Mouse (Mus musculus) spleen, postnatal 36 days (tissue): ENCODE data around the gene Sh3tc1.

Source experiments
- DNase-seq, 2 experiments: peaks; one replicate each; pipeline ENCODE4 v3.0.0; 2022; ENCODE audit warnings: low spot score in 2 of 2, mixed read lengths in 1 of 2

Sh3tc1 gene

DNA sequence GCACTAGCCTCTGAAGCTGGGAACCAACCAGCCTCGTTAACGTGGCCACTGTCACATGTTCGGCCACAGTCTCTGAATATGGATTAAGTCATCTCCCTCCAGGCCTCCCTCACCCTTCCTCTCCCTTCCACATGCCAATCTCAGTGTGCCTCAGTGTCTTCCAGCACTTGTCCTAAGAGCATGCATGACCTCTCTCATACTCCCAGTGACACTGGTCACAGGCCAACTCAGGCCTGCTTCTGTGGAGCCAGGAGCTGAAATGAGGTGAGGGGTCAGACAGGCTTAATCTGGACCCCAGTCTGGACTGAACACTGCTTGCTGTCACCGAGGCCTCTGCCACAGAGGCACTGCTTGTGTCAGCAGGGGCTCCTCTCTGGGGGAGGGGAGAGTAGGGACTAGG is 53.5 kb downstream of the Sh3tc1 start:
- no peak for DNase-seq

DNA sequence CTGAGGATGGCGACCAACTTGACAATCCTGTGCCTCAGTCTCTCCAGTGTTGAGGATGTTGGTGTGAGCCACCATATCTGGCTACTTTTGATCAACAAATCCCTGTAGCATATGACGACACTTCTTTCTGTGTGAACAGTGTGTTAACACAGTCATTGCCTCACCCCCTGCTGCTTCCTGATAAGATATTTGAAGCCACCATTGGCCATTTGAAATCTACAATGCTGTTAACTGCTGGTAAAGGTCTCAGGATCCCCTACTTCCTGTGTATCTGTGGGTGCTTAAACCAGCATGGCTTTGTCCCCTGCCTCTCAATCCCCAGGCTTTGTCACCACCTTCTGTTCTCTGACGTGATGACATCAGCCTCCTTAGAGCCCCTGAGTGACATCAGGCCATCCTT is 54.7 kb downstream of the Sh3tc1 start:
- no peak for DNase-seq

DNA sequence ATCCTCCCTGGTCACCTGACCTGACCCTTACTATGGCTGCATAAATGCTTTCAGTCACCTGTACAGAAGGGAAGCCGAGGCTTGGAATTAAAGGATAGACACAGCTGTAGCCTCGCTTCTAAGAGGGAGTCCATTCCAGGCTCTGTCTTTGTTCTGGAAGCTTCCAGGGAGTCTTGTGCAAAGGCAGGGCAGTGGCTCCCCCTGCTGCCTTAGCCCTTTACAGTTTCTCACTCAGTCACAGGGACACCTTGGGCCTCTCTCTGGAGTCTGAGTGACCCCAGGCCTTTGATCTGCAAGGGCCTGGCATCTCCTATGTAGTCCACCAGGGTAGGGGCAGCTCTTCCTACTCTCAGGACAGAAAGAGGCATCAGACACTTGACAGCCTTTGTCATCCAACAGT is 58.8 kb downstream of the Sh3tc1 start:
- no peak for DNase-seq

DNA sequence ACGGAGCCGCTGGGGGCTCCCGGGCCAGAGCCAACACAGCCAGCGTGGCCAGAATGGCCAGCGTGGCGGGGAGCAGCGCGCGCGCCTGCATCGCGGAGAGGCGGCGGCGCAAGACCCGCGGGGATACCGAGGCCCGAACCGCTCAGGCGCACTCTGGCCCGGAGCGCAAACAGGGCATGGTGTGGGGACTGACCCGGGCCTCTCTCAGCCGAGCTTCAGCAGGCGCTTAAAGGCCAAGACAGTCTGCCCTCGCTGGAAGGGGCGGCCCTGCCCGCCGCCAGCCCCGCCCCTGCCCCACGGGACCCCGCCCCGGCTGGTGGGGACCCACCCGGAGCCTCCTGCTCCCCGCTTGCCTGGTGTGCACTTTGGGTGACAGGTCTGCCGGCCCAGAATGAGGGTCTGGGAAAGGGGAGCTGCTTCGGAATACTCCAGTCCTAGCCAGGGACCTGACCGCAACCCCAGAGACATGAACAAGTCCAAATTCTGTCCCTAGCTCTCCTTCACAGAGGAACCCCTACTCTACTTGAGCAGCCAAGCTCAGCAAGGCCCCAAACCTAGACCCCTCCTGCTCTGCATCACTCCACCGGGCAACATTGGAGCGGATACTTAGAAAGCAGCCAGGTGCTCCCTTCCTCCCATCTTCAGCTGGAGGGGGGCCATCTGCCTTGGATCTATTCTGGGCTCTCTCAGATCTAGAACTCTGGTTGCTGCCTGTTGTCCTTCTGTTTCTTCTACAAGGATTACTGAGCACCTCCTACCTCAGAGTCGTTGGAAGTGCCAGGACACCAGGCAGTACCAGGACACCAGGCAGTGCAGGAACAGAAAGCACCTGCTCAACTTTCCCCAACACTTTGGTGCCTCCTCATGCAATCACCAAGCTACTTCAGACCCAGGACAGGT is 60.3 kb downstream of the Sh3tc1 start, which contains the start of gene Htra3:
Htra3 (minus strand) TSS at position 527 of the 900 bp plus-strand sequence.
- DNase-seq: no peak

DNA sequence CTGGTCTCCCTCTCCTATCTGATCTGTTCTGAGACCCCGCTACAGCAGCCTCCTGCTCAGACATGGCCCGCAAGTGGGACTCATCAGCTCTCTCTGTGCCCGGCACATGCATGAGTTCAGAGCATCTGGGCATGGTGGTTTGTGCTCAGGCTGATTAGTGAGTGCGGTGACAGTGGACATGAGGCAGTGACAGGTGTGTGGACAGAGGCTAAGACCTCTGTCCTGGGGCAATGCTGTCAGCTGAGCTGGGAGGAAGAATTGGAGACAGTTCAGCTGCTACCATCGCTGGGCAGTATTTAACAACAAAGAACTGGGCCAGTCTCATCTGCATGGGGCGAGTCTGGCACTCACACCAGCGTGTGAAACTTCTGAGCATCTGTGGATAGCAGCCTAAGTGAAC is 62.8 kb downstream of the Sh3tc1 start:
- no peak for DNase-seq

DNA sequence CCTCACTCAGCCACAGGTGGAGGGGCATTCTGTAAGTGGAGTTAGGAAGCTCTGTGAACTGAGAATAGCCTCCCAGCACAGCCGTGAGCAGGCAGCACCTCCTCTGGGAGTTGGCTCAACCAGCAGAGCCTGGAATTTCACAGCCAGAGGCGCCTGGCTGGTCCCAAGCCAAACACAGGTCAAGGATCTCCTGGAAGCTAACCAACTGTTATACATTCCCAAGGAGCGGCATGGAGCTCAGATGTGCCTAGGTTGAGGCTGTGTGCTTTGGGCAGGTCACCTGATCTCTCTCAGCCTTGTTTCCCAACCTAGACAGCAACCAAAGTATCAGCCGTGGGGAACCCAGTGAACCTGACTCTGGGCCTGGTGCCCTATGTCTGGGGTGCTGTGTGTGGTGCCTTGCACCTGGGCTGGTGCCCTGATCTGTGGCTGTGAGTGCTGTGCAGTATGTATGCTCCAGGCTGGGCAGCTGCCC is 65.7 kb downstream of the Sh3tc1 start:
- DNase-seq: no peak

DNA sequence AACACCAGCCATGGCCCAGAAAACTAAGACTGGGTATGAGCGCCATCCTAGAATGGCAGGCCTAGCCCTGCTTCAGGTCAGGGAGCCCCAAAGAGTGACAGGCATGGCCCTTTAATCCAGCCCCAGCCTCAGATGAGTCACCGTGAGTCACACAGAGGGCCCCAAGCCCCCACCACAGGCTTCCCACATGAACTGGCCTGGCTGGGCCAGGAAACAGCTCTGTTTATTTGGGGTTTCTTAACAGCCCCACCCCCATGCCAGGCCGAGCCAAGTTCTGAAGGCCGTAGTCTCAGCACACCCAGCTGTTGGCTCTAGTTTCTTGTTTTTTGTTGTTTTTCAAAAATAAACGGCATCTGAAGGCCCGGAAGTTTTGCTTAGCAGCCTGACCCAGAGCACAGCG is 66.7 kb downstream of the Sh3tc1 start:
- peak; percentile 31 to 35 for DNase-seq

DNA sequence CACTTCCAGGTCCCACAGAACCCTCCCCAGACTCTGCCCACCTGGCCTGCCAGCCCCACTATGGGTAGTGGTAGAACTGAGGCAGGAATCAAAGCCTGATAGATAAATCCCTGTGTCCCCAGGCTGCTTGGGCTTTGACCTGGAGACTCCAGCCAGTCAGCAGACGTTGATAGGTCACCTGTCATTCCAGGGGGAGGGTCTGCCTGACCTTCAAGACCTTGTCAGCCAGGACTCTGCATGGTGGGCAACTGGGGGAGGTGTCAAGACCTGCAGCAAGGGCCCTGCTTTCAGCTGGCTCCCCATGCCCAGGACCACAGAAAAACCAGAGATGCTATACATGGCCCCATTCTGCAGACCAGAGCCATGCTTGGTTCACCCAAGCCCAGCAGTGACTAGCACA is 67.2 kb downstream of the Sh3tc1 start:
- DNase-seq: no peak

DNA sequence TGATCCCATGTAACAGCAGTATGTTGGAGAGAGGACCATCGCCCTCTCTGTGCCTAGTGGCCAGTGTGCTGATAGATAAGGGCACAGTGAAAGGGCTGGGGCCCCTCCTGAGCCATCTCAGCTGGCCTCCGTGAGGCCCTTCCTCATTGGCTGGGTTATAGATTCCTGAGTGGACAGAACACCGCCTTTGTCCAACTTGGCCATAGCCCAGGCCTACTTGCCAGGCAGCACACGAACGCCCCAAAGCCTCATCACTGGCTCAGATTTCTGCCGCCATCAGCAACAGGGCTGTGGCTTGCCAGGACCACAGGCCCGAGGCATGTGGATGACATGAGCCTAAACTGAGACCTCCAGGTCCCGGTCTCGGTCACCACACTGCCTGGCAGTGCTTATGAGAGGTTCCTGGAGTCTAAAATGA is 68.3 kb downstream of the Sh3tc1 start:
- DNase-seq: no peak

DNA sequence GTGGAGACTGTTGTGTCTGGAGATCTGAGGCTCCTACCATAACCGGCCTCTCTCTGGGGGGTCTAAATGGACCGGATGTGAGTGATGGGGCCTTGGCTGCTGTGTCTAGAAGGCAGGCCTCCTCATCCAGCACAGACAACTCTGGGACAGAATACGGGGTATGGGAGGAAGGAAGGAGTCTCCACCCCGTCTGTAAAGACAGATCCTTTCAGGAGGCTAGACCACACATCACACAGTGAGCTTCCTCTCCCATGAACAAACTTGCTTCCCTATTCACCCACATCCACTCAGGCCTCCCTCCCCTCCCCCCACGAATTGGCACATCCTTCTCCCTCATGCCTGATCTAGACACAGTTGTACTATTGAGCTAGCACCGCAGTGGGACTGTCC is 69.4 kb downstream of the Sh3tc1 start:
- DNase-seq: peak in 1 of 2 experiments; percentile 23

DNA sequence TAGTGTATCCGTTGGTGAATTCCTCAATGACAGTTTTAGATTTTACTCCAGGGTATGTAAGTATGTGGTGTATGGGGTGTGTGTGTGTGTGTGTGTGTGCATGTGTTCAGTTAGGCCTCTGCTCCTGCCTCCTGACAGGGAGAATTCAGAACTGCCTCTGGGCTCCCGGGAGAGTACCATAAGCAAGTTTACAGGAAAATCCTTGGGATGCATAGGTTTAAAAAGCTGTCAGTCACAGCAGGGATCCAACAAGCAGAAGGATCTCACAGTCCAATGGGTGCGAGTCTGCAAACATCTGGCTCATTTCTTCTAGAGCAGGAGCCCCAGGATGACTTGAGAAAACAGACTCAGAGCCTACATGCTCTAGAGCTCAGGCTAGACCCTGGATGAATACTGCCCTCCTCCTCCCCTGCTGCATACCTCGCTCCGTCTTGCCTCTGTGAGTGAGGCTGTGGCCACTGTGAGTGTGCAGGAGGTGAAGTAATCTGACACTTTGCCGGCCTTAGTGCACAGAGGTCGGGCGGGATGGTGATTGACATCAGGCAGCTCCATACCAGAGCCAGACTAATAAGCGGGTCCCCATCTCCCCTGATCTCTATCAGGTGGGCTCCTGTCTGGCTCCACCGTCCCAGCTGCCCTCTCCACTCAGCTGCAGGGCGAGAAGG is 69.9 kb downstream of the Sh3tc1 start:
- DNase-seq: no peak

DNA sequence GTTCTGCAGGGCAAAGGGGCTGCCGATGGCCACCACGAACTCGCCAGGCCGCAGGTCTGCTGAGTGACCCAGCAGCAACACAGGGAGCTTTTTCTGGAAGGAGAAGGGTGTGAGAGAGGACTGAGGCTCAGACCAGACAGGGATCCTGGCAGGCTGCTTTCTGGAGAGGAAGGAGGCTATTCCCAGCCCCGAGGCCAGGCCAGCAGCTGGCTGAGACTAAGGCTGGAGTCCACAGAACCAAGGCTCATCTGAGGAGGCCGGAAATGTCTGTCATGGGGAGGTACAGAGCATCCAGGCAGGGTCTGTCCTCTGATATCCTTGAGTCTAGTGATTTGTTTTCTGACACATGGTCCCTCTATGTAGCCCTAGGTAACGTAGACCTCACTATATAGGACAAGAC is 73.6 kb downstream of the Sh3tc1 start:
- DNase-seq: no peak

DNA sequence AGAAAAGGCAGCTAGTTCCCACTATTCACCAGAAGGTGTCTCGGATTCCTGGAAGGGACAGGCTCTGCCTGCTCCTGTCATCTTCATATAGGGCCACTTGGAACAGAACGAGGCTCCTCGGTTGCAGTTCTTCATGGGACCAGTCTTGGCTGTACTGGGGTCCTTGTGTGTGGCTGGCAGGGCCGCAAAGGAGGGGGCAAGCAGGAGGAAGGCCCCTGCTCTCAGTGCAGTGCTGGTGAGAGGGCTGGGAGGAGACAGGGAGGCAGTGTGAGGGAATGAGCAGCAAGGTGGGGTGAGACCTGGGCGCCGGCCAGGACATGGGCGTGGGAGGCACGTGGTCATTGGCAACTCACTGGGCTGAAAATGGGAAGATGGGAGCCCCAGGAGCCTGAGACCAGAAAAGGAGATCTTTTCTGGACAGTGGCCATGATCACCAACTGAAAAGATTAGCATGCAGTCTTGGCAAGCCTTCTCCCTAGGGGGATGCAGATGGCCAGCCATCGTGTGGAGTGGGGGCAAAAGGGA is 77.7 kb downstream of the Sh3tc1 start:
- no peak for DNase-seq

DNA sequence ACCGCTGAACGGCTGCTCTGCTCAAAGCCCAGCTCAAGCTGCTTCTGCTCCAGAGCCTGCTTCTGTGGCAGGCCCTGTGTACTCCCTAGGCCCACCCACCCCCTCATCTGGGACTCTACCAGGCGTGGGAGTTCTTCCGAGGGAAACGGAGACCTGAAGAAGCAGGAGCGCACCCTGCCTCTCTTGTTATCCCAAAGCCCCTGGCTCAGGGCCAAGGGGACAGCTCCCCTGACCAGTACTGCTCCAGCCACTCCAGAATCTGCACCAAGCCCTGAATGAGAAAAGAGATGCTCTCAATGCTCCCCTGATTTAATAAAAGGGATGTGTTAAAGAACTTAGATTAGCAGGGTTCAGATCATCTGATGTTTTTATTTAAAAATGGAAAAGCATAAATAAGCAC is 78.6 kb downstream of the Sh3tc1 start:
- DNase-seq: no peak

DNA sequence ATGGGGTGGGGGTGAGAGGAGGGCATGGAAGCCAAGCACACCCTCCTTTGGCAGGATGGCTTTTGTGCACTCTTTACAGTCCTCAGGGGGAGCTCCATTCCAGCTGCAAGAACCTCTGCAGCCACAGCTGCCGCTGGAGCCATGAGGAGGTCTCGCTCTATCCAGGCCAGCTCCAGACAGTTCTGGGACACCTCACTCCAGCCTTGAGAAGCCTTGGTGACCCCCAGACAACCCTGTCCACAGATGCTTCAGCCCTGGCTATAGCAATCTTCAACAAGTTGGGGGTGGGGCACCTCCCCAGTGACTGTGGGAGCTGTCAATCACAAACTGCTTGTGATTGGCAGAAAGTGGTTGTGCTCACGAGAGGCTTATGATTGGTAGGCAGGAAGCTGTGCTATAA is 80.3 kb downstream of the Sh3tc1 start:
- no peak for DNase-seq

DNA sequence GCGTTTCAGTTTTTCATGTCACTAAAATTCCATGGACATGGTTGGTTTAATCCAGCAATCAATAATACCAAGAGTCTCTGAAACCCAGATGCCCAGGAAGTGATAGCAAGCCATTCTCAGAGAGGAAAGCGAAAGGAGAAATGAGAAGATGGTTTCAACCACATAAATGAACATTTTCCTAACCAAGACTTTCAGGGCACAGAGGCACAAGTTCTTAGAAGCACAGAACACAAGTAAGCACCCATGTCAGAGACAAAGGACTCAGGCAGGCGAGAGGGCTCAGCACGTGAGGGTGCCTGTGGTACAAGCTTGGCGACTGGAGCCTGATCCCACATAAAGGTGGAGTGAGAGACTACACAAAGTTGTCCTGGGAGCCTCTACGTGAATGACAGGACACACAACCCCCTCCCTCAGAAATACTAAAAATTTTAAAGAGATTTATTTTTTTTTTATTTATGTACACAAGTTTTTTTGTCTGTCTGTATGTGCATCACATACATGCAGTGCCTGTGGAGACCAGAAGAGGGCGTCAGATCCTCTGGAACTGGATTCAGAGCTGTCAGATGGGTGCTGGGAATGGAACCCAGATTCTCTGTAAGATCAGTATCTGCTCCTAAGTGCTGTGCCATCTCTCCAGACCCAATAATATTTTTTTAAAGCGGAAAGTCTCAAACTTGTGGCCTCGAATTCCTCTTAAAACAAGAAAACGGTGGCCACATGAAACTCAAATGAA is 83.9 kb downstream of the Sh3tc1 start:
- DNase-seq: no peak

DNA sequence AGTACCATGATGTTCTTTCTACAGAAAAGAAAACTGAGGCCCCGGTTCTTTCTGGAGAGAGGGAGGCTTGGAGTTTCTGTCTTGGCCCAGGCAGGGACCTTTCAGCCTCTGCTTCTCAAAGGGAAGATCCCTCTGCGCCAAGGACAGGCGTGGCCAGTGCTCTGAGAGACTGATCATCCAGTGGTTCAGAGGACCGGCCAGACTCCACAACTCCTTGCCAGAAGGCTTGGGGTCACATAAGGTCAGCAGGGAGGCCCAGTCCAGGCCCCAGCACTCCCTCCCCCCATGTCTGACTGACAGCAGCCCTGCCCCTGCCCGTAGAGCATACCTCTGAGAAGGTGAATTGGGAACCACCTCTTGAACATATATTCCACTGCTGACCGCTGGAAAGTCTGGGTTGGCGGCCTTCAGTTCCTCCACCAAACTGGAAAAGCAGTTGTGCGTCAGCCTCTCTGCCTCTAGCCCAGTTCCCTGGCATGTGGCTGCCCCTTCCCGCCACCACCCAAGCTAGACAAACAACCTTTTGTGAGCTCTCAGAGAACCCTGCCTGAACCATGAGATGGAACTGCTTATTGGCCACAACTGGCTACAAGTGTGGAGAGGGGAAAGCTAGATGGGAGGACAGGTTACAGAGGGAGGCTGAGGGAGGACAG is 85.9 kb downstream of the Sh3tc1 start:
- DNase-seq: no peak

DNA sequence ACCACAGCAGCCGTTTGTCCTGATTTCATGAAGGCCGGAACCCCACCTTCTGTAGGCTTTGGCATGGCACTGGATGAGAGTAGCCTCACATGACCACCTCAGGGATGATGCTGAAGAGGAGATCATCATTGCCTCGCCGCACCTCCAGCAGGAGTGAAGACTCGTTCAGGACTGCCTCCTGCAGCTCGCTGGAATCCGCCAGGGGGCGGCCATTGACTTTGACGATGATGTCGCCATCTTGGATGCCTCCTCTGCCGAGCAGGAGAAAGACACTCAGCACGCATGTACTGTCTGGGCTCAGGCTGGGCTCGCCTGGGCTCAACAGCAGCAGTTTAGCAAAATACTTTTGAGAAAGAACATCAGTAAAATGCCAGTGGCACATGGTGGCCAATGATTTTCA is 86.9 kb downstream of the Sh3tc1 start:
- no peak for DNase-seq

DNA sequence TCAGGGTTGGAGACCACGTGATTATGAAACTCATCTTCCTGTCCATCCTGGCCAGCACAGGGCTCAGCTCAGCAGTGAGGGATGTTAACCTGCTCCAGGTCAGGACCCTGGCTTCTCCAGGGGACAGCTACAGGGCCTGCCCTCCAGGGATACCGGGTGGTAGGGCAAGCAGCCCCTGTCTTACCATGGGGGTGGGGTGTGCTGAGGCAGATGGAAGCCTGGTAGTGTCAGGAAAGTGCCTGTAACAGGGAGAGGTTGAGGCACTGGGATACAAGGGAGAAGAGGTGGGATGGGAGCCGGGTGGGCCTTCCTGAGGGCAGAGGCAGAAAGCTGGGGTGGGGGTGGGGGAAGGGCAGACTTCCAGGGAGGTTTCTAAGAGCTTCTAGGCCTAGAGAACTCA is 87.5 kb downstream of the Sh3tc1 start:
- no peak for DNase-seq

DNA sequence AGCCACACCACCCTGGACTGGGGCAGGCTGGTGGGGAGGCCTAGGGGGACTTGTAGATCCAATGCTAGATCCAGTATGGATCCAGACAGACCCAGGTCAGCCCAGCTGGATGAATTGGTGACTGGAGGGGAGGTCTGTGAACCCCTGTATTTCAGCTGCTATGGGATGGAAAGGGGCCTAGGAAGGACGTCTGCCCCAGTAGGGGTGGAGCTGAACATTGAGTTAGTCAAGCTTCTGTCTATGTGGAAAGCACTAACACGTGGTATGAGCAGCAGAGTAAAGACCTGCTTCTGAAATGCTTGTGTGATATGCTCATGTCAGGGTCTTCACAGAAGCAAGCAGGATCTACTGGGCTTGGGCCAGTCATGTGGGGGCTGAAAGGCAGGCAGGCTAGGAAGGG is 91.6 kb downstream of the Sh3tc1 start:
- no peak for DNase-seq

DNA sequence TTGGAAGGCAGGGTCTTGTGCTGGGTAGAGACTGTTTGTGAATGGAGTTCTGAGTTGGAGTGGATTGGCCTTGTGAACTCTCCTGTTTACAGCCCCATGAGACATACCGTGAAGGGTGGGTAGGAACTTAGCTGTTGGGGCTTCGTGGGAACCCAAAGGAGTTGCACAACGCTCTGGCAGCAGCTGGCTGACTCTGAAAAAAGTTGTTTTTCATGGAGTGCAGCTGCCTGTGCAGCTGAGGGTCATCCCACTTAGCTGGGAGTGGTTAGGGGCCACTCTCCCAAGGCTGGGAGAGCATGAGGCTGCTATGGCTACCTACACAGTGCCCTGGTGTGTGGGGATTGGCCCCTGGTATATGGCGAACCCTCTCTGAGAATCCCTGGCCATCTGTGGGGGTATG is 92.2 kb downstream of the Sh3tc1 start:
- no peak for DNase-seq
